Mouse (Mus musculus) heart, adult 2 months (tissue): ENCODE measurements around the gene Cuedc1. TPM values are rescaled to one million over a fixed set of nuclear protein-coding genes. Genes with fewer than 3 reads are reported as not detected.

Experiments
- DNase-seq, 2 experiments: peaks; one replicate each; pipeline ENCODE4 v3.0.0; 2021
- H3K27ac ChIP-seq: fragments of 200-600 bp; 2 replicates; pipeline ENCODE4 v1.8.1; 2022
- H3K27me3 ChIP-seq: fragments of 200-500 bp; 2 replicates; pipeline ENCODE4 v1.6.1; 2012; ENCODE audit warnings: mild to moderate bottlenecking, low read length, inconsistent platforms, mixed read lengths; ENCODE audit not compliant: control insufficient read depth, insufficient read depth
- H3K36me3 ChIP-seq: fragments of 200-500 bp; 2 replicates; pipeline ENCODE4 v1.6.1; 2012; ENCODE audit warnings: low read length, inconsistent platforms; ENCODE audit not compliant: control insufficient read depth, insufficient read depth
- H3K4me1 ChIP-seq: fragments of 200-500 bp; 2 replicates; pipeline ENCODE4 v1.6.1; 2011; ENCODE audit warnings: low read length; ENCODE audit not compliant: control insufficient read depth, insufficient read depth
- H3K4me3 ChIP-seq: fragments of 200-600 bp; 2 replicates; pipeline ENCODE4 v1.8.1; 2022
- H3K79me2 ChIP-seq: fragments of 200-500 bp; replicated peaks from 2 replicates; pipeline ENCODE4 v1.6.1; 2012; ENCODE audit warnings: mild to moderate bottlenecking, inconsistent platforms, low read length, moderate library complexity, mixed read lengths; ENCODE audit not compliant: control insufficient read depth, insufficient read depth
- H3K9ac ChIP-seq: fragments of 200-500 bp; 2 replicates; pipeline ENCODE4 v1.6.1; 2012; ENCODE audit warnings: low read depth, mild to moderate bottlenecking, control low read depth, inconsistent platforms, low read length, mixed read lengths
- CTCF ChIP-seq: fragments of 200-600 bp; IDR thresholded peaks from 2 replicates; pipeline ENCODE4 v1.8.1; 2022; ENCODE audit warnings: antibody characterized with exemption, mild to moderate bottlenecking, moderate library complexity
- EP300 ChIP-seq: fragments of 200-500 bp; IDR thresholded peaks from 2 replicates; pipeline ENCODE4 v1.6.1; 2011; ENCODE audit warnings: low read depth, low read length, control low read depth; ENCODE audit not compliant: insufficient read depth
- POLR2A ChIP-seq: fragments of 200-500 bp; IDR thresholded peaks from 2 replicates; pipeline ENCODE4 v1.6.1; 2011; ENCODE audit warnings: mild to moderate bottlenecking, low read depth, low read length, control low read depth; ENCODE audit not compliant: insufficient read depth
- WGBS: fragments of 180-500 bp; shearing (Covaris S2); methylation state at CpG from one replicate; pipeline ENCODE4 v1.1.7; 2018; 5-methylcytosine and 5-hydroxymethylcytosine counted together
- intact Hi-C: fragments of 180-260 bp; cut with DNase I; formaldehyde crosslinking; loops from one replicate; pipeline ENCODE4 v1.15.1; 2025
- polyA plus RNA-seq: library from polyadenylated mRNA; depleted of rRNA; stranded (reverse); fragments of >200 nt; gene quantifications from 2 replicates; pipeline ENCODE4 v1.2.3, GENCODE M21; 2012
- total RNA-seq, 2 experiments: library from RNA; stranded (reverse); gene quantifications; 2 replicates each; pipeline ENCODE4 v1.2.3; 2021

Cuedc1 gene
- total and polyA plus RNA-seq, 3 experiments: 36.2 to 55.0 (median 49.8) TPM

- Histone ChIP-seq H3K79me2 (no peaks in the 10 kb centered on the region), H3K4me3 (no peak overlapping the region), H3K27ac (peak overlapping the region; percentile 89), H3K9ac (0 out of 2 replicates have a peak overlapping the region, but pooled peaks have one; percentile 7), H3K36me3 (peaks cover 2% of the 10 kb centered on the region; the same call in 1 of the 2 replicates), H3K27me3 (no peaks in the 10 kb centered on the region), H3K4me1 (peaks cover 10% of the 10 kb centered on the region)
- DNase-seq: peak in 1 of 2 experiments; percentile 52
- TF ChIP-seq CTCF (no peak), EP300 (peak; percentile 83)
- WGBS: 43% methylated on average over 15 of the region's 15 CpGs
- intact Hi-C loops: no loop called here
Measured at GRCm38 (mm10) chr11:88171876-88172442, 74.1 kb downstream of the Cuedc1 start.

GRCm38 (mm10) chr11:88172601-88173325, 74.9 kb downstream of the Cuedc1 start:
- no peaks in the 10 kb centered on the region for H3K27me3 ChIP-seq
- peak overlapping the region; percentile 89 for H3K27ac ChIP-seq
- 0 out of 2 replicates have a peak overlapping the region, but pooled peaks have one; percentile 15 for H3K4me3 ChIP-seq
- 18% methylated on average over 10 of the region's 10 CpGs for WGBS
- DNase-seq: peak in 1 of 2 experiments; percentile 84
- H3K9ac ChIP-seq: peak overlapping the region; percentile 28
- peaks cover 2% of the 10 kb centered on the region; the same call in 1 of the 2 replicates for H3K36me3 ChIP-seq
- H3K79me2 ChIP-seq: no peaks in the 10 kb centered on the region
- peak; percentile 94 for TF ChIP-seq EP300
- TF ChIP-seq POLR2A: no peak
- H3K4me1 ChIP-seq: peaks cover 10% of the 10 kb centered on the region
- intact Hi-C loops: no loop called here

GRCm38 (mm10) chr11:88173386-88174025, 75.6 kb downstream of the Cuedc1 start:
- Histone ChIP-seq H3K4me1 (peaks cover 10% of the 10 kb centered on the region), H3K9ac (peak overlapping the region; percentile 20; the same call in 1 of the 2 replicates), H3K27me3 (no peaks in the 10 kb centered on the region), H3K79me2 (no peaks in the 10 kb centered on the region), H3K36me3 (peaks cover 2% of the 10 kb centered on the region; the same call in 1 of the 2 replicates), H3K27ac (peak overlapping the region; percentile 89), H3K4me3 (no peak overlapping the region)
- intact Hi-C loops: no loop called here
- no peak for TF ChIP-seq POLR2A
- TF ChIP-seq EP300: no peak
- no peak for TF ChIP-seq CTCF
- no peak for DNase-seq
- 25% methylated on average over 8 of the region's 9 CpGs for WGBS

GRCm38 (mm10) chr11:88180467-88180958, 82.7 kb downstream of the Cuedc1 start:
- peak overlapping the region; percentile 58 for H3K9ac ChIP-seq
- H3K36me3 ChIP-seq: peaks cover 5% of the 10 kb centered on the region
- 0 out of 2 replicates have a peak, but pooled peaks have one; percentile 5 for TF ChIP-seq EP300
- 0 out of 2 replicates have a peak, but pooled peaks have one; percentile 5 for TF ChIP-seq CTCF
- no peak for TF ChIP-seq POLR2A
- peaks cover 12% of the 10 kb centered on the region for H3K4me1 ChIP-seq
- intact Hi-C loops: loop anchor here (2.0 kb wide), 2 partner anchors 48 to 112 kb away; partner anchors contain the start of gene Vezf1
- DNase-seq: peak in 1 of 2 experiments; percentile 51
- no peaks in the 10 kb centered on the region for H3K27me3 ChIP-seq
- no peak overlapping the region for H3K4me3 ChIP-seq
- H3K79me2 ChIP-seq: no peaks in the 10 kb centered on the region
- H3K27ac ChIP-seq: peak overlapping the region; percentile 88
- WGBS: 9% methylated on average over 6 of the region's 6 CpGs

- Histone ChIP-seq H3K4me3 (no peak overlapping the region), H3K36me3 (peaks cover 5% of the 10 kb centered on the region), H3K79me2 (no peaks in the 10 kb centered on the region), H3K27ac (peak overlapping the region; percentile 88), H3K27me3 (no peaks in the 10 kb centered on the region), H3K4me1 (peaks cover 12% of the 10 kb centered on the region), H3K9ac (peak overlapping the region; percentile 58)
- intact Hi-C loops: loop anchor here (2.0 kb wide), 2 partner anchors 48 to 112 kb away; partner anchors contain the start of gene Vezf1
- WGBS: 1% methylated on average over 16 of the region's 16 CpGs
- DNase-seq: peak; percentile 84 to 91
- TF ChIP-seq CTCF (peak; percentile 43), EP300 (peak; percentile 77), POLR2A (no peak)
Measured at GRCm38 (mm10) chr11:88180959-88181619, 83.2 kb downstream of the Cuedc1 start.
